Mouse (Mus musculus) testis, adult 2 months (tissue): ENCODE data around the gene Gm49387. TPM values are rescaled to one million over a fixed set of nuclear protein-coding genes. Genes with fewer than 3 reads are reported as not detected.

Experiments used
- H3K27ac ChIP-seq: fragments of 200-500 bp; 2 replicates; pipeline ENCODE4 v1.5.1; 2012; ENCODE audit warnings: low read depth, low read length; ENCODE audit not compliant: control insufficient read depth, insufficient read depth
- H3K27me3 ChIP-seq: fragments of 200-500 bp; 2 replicates; pipeline ENCODE4 v1.6.1; 2012; ENCODE audit warnings: mild to moderate bottlenecking, low read length, moderate library complexity; ENCODE audit not compliant: control insufficient read depth, insufficient read depth
- H3K36me3 ChIP-seq: fragments of 200-500 bp; 2 replicates; pipeline ENCODE4 v1.6.1; 2012; ENCODE audit warnings: mild to moderate bottlenecking, low read length; ENCODE audit not compliant: control insufficient read depth, insufficient read depth
- H3K4me1 ChIP-seq: fragments of 200-500 bp; 2 replicates; pipeline ENCODE4 v1.6.1; 2012; ENCODE audit warnings: low read length; ENCODE audit not compliant: control insufficient read depth, insufficient read depth
- H3K4me3 ChIP-seq: fragments of 200-500 bp; 2 replicates; pipeline ENCODE4 v1.5.1; 2012; ENCODE audit warnings: low read depth, mild to moderate bottlenecking, low read length, moderate library complexity, mixed read lengths; ENCODE audit not compliant: control insufficient read depth
- CTCF ChIP-seq: fragments of 200-500 bp; IDR thresholded peaks from 2 replicates; pipeline ENCODE4 v1.5.1; 2012; ENCODE audit warnings: low read depth, mild to moderate bottlenecking, inconsistent platforms, low read length, moderate library complexity; ENCODE audit not compliant: control insufficient read depth, insufficient read depth, insufficient replicate concordance
- POLR2A ChIP-seq: fragments of 200-500 bp; IDR thresholded peaks from 2 replicates; pipeline ENCODE4 v1.6.1; 2012; ENCODE audit warnings: low read depth, mild to moderate bottlenecking, inconsistent platforms, low read length, moderate library complexity; ENCODE audit not compliant: control insufficient read depth
- polyA plus RNA-seq: library from polyadenylated mRNA; depleted of rRNA; stranded (reverse); fragments of >200 nt; gene quantifications from 2 replicates; pipeline ENCODE4 v1.2.3, GENCODE M21; 2012

Gene Gm49387
- polyA plus RNA-seq, 1 experiment = 1.2 TPM

DNA sequence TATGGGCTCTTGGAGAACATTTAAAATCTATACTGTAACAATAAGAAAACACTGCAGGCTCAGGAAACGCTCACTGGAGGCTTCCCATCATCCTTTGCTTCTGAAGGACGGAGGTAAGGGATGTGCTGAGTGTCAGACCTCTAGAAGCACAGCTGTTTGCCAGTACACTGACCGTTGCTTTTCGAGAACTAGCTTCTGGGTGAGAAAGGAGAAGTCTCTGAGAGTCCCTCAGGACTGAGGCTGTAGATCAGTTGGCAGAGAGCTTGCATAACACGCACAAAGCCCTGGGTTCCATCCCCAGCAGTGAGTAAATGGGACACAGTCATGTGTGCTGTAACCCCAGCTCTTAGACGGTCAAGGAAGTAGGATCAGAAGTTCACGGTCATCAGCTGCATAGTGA lies 44.3 kb downstream of the Gm49387 start:
- H3K36me3 ChIP-seq = no peaks in the 10 kb centered on the region
- no peak for TF ChIP-seq POLR2A
- TF ChIP-seq CTCF = no peak
- no peak overlapping the region for H3K27ac ChIP-seq
- H3K4me3 ChIP-seq = no peak overlapping the region
- no peaks in the 10 kb centered on the region for H3K27me3 ChIP-seq
- no peaks in the 10 kb centered on the region for H3K4me1 ChIP-seq

- TF ChIP-seq POLR2A = no peak
- TF ChIP-seq CTCF = no peak
- Histone ChIP-seq H3K27ac (no peak overlapping the region), H3K4me3 (no peak overlapping the region), H3K27me3 (no peaks in the 10 kb centered on the region), H3K4me1 (no peaks in the 10 kb centered on the region), H3K36me3 (no peaks in the 10 kb centered on the region)
Observed at GRCm38 (mm10) chr14:31594693-31595092, 46.0 kb downstream of the Gm49387 start.

DNA sequence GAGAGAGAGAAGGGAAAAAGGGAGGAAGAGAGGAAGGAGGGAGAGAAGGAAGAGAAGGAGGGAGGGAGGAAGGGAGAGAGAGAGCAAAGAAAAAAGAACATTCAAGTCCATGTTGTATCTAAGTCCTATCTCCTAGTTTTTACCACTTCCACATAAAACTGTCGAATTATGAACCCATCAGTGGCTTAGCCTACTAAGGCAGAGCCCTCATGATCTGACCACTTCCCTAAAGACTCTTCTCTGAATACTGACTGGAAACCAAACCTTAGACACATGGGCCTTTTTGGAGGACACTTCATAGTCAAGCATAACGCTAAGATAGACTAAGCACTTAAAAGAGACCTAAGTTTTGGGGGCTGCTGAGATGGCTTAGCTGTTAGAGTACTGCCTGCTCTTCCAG lies 47.6 kb downstream of the Gm49387 start:
- Histone ChIP-seq H3K4me3 (peak overlapping the region; percentile 21), H3K36me3 (no peaks in the 10 kb centered on the region), H3K27ac (no peak overlapping the region), H3K4me1 (no peaks in the 10 kb centered on the region), H3K27me3 (no peaks in the 10 kb centered on the region)
- no peak for TF ChIP-seq CTCF
- no peak for TF ChIP-seq POLR2A

DNA sequence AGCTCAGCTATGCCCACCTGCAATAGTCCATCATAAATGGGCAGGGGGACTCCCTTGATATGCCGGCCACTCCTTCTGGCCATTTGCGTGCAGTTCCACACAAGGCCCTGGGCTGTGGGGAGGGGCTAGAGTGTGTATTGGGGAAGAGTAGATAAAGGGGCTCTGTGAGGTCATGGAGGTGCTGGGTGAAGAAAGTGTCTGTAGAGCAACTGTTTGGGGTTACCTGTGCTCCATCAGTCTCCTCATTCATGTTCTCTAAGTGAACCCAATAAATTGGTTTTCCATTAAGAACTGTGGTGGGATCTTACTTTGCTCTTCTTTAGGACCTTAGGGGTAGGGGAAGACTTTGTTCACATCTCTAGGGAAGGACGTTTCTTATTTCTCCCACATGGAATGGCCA lies 49.4 kb downstream of the Gm49387 start, which contains the start of gene Colq:
Gene Colq, minus strand, starts transcription at position 101 of the 400 bp plus-strand sequence.
- TF ChIP-seq POLR2A = no peak
- no peak for TF ChIP-seq CTCF
- H3K36me3 ChIP-seq = no peaks in the 10 kb centered on the region
- peak within 1 kb of the TSS; percentile 61 for H3K4me3 ChIP-seq
- no peaks in the 10 kb centered on the region for H3K27me3 ChIP-seq
- H3K4me1 ChIP-seq = no peaks in the 10 kb centered on the region
- no peak within 1 kb of the TSS for H3K27ac ChIP-seq

DNA sequence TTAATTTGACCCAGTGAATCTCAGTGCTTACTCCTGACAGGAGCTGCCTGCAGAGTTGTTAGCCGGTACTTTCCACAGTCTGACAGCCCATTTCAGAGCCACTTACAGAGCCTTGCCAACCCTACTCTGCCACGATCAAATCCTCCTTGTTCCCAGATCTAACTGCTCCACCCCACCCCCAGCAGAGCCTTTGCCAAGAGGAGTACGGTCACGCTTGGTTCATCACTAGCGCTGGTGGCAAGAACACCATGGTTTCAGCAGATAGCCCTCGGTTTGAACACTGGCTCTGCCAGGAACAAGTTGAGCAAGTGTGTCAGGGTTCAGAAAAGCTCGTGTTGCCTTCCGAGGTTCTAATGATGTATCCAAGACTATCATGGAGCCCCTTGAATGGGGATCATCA lies 54.2 kb downstream of the Gm49387 start:
- H3K36me3 ChIP-seq = no peaks in the 10 kb centered on the region
- no peak overlapping the region for H3K27ac ChIP-seq
- H3K27me3 ChIP-seq = no peaks in the 10 kb centered on the region
- no peak overlapping the region for H3K4me3 ChIP-seq
- TF ChIP-seq CTCF (no peak), POLR2A (no peak)
- no peaks in the 10 kb centered on the region for H3K4me1 ChIP-seq

DNA sequence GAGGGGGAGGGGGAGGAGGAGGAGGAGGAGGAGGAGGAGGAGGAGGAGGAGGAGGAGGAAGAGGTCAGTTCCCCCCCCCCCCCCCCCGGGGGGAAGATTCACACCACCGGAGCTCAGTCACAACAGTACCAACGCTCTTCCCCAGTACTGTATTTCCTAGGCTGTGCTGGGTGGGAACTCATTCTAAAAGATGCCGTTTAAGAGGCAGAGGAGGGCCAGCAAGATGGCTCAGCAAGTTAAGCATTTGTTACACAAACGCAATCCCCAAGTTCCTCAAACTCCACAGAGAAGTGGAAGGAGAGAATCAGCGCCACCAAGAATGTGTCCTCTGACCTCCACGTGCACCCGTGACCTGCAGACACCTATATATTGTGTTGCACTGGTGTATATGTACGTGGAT lies 57.6 kb downstream of the Gm49387 start:
- Histone ChIP-seq H3K27me3 (no peaks in the 10 kb centered on the region), H3K36me3 (no peaks in the 10 kb centered on the region), H3K4me3 (no peak overlapping the region), H3K4me1 (no peaks in the 10 kb centered on the region), H3K27ac (no peak overlapping the region)
- no peak for TF ChIP-seq POLR2A
- no peak for TF ChIP-seq CTCF

DNA sequence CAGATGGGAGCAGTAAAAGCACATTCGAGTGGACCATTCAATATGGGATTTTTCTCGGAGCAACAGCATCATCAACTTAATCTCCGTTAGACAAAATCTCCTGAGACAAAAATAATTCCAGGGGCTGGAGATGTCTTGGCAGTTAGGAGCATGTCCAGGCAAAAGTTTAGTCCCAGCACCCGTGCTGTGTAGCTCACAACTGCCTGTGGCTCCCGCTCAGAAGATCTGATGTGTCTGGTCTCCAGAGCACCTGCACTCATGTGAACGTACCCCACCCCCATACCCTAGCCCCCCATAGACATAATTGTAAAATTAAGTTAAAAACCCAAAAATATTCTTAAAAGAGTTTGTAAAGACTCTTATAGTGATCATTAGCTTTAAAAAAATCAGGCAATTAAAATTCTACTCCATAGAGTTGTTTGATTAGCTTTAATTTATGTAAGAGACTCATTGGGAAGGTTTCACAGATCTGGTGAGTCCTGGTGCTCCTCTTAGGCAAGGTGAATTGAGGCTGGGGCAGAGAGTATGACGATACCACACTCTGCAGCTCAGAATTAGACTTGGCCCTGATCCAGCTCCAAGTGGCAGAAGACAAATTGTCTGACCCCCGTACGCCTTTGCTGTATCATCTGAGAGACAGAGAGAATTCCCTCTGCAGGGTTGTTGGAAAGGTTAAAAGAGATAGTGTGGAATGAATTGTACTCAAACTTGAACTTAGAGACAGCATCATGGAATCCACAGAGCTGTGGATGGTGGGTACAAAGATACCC lies 62.5 kb downstream of the Gm49387 start:
- no peak overlapping the region for H3K4me3 ChIP-seq
- no peak overlapping the region for H3K27ac ChIP-seq
- H3K4me1 ChIP-seq = no peaks in the 10 kb centered on the region
- TF ChIP-seq POLR2A = no peak
- no peak for TF ChIP-seq CTCF
- no peaks in the 10 kb centered on the region for H3K36me3 ChIP-seq
- H3K27me3 ChIP-seq = no peaks in the 10 kb centered on the region
